In the genomic region with DNA sequence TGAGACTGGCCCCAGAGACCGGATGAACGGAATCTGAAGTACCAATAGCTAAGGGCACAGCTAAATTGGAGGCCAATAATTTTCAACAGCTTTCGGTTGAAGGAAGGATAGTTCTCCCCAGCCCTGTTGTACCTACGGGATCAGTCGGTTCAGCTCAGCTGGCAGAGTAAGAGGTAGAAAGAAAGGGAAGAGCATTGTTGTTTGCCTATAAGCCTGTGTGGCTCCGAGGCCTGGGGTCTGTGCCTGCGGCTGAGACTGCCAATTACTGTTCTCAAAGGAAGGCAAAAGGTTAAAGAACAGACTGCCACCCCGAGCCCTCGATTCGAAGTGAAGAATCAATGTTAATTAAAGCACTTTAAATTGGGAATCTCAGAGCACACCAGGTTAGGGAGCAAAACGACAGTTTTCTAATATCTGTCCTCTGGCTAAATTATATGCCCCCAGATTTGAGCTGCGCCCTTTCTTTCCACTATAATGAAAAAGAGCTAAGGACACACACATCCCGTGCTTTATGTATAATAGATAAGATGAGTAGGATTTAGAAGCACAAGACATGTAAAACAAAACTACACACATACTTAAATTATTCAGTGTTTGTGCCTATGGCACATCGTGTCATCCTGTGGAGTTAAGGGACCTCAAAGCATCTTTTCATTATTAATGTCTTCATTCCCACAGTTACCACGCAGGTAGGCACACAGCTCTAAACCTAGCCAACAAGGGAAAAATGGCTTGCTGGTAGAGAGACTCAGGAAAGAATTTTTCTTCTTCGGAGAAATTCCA, we compare ENCODE assay signal across 17 mouse cellular contexts.
"Had no signal": no experiment of that assay in that cellular context is flagged by ENCODE, and none has a peak within 500 bp of the region (broad histone marks: within the 10 kb centered on the region; RNA-seq: fewer than 3 reads in every experiment).

No protein-coding gene starts in this region.

- H3K4me2 ChIP-seq: liver, embryonic 11.5 days; liver, embryonic 13.5 days; liver, embryonic 15.5 days; lung, embryonic 15.5 days; neural tube, embryonic 12.5 days; stomach, embryonic 15.5 days had no signal

- H3K4me1 ChIP-seq: liver, embryonic 13.5 days; liver, embryonic 15.5 days; lung, embryonic 15.5 days; megakaryocyte, embryonic 14.5 days; neural tube, embryonic 12.5 days; stomach, embryonic 15.5 days had no signal

- H3K9ac ChIP-seq: liver, embryonic 13.5 days; liver, embryonic 15.5 days; liver, postnatal 0 days; lung, embryonic 15.5 days; neural tube, embryonic 12.5 days; stomach, embryonic 15.5 days had no signal

- H3K9me3 ChIP-seq: liver, embryonic 13.5 days; liver, embryonic 15.5 days; lung, embryonic 15.5 days; megakaryocyte, embryonic 14.5 days; neural tube, embryonic 12.5 days; stomach, embryonic 15.5 days had no signal

- H3K27me3 ChIP-seq: liver, embryonic 13.5 days; liver, embryonic 15.5 days; lung, embryonic 15.5 days; megakaryocyte, embryonic 14.5 days; neural tube, embryonic 12.5 days; stomach, embryonic 15.5 days had no signal

- H3K36me3 ChIP-seq: liver, embryonic 13.5 days; liver, embryonic 15.5 days; lung, embryonic 15.5 days; neural tube, embryonic 12.5 days; stomach, embryonic 15.5 days had no signal

- ATAC-seq: liver, postnatal 0 days; lung, postnatal 0 days had no signal

- DNase-seq: liver, embryonic 13.5 days; liver, postnatal 0 days; lung, adult 2 months; lung, postnatal 14 days; lung, postnatal 36 days; right cerebral cortex, postnatal 14 days; thymus, adult 2 months; thymus, postnatal 36 days had no signal

- H3K4me3 ChIP-seq: liver, embryonic 13.5 days; liver, embryonic 15.5 days; lung, embryonic 15.5 days; megakaryocyte, embryonic 14.5 days; neural tube, embryonic 12.5 days; stomach, embryonic 15.5 days had no signal

- H3K27ac ChIP-seq: liver, embryonic 13.5 days; liver, embryonic 15.5 days; lung, embryonic 15.5 days; macrophage; neural tube, embryonic 12.5 days; stomach, embryonic 15.5 days; stomach, postnatal 0 days had no signal
